Mouse (Mus musculus): ENCODE results near the gene Mrpl14. TPM values are rescaled to one million over a fixed set of nuclear protein-coding genes. Genes with fewer than 3 reads are reported as not detected.

Gene Mrpl14
- total RNA-seq (2021): 100 to 1,000 TPM in 1 of 2 experiments, 10 to 100 TPM in 1; 95.6 to 103 TPM
- long read RNA-seq, experiment 1, transcript Mrpl14-201 (3 exons, 645 nt): major isoform, 87 of 92 reads
- long read RNA-seq, experiment 1, partial matches to known transcripts: 0 of 92 reads
- long read RNA-seq, experiment 1, other reads (novel, unspliced or antisense): 5 of 92 reads
- long read RNA-seq, experiment 2, transcript Mrpl14-201 (3 exons, 645 nt): major isoform, 44 of 50 reads
- long read RNA-seq, experiment 2, partial matches to known transcripts: 5 of 50 reads
- long read RNA-seq, experiment 2, other reads (novel, unspliced or antisense): 1 of 50 reads

DNA sequence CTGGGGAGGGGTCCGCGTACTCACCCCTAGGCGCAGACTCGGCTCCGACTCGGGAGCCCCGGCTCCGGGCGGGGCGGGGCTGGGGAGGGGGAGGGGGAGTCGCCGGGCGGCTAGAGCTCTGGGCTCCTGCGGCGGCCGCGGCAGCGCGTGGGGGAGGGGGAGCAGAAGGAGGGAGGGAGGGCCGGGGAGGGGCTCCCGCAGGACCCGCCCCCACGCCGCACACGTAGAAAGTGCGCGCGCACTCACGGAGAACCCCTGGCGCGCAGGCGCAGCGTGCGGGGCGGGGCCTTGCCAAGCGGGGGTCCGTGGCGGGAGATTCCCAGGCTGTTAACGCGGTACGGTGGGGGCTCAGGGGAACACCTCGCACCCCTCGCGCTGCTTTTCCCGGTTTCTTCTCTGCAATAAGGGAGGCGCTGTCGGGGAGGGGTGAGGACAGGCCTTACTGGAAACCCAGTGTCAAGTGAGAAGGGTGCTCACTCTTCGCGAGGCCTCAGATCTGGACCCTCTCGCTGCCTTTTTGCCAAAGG, at the start of gene Mrpl14:
Gene Mrpl14, plus strand, starts transcription at position 230 of the 527 bp plus-strand sequence.
- DNase-seq (ENCODE audit: low spot score in 2 of 2): peak; percentile 86 to 89

DNA sequence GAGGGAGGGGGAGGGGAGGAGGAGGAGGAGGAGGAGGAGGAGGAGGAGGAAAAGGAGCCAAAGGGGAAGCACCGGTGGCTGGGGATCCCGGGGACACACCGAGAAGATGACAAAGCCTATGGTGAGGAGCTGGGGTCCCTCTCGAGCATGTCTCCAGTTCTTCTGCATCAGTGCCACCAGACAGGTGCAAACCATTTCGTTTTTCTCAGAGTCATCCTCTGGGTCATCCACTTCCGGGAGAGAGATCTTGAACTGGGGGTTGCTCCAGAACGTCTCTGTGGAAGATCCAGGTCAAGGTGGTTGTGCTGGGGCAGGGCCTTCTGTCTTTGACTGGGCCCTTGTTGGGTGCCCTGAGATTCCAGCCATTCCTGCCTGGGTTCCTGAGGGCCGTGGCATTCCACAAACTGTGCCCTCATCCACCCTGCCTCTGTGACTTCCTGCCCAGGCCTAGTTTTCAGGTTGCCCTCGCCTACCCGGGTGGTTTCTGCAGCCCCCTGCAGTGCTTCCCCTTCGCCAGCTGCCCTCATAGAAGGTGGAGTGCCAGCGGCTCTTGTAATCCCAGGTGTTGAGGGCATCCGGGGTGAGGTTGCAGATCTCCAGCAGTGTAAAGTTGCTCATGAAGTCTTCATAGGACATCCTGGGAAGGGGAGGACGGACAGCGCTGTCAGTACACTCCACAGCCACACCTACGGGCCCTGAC, 47.4 kb upstream of the Mrpl14 start:
- DNase-seq (ENCODE audit: low spot score in 2 of 2): no peak

DNA sequence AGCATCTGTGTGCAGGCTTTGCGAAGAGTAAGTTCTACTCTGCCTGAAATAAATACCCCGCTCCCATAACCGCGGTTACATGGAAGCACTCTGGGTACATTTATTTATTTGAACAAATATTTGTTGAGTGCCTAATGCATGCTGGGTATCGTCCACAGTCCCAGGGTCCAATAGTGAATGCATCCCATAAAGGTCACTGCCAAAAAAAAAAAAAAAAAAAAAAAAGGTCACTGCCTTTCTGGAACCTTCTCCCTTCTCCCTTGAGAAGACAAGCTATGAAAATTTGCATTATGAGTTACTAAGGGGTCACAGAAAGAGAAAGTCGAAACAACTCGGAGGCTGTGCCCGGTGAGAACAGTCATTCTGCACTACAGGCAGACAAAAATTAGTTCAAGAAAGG, 44.1 kb upstream of the Mrpl14 start:
- DNase-seq (ENCODE audit: low spot score in 2 of 2): no peak

GRCm38 (mm10) chr17:45642701-45643100, 43.4 kb upstream of the Mrpl14 start:
- DNase-seq (ENCODE audit: low spot score in 2 of 2): peak; percentile 50 to 62

- DNase-seq (ENCODE audit: low spot score in 2 of 2): no peak
Observed at GRCm38 (mm10) chr17:45644185-45644584, 41.9 kb upstream of the Mrpl14 start.

DNA sequence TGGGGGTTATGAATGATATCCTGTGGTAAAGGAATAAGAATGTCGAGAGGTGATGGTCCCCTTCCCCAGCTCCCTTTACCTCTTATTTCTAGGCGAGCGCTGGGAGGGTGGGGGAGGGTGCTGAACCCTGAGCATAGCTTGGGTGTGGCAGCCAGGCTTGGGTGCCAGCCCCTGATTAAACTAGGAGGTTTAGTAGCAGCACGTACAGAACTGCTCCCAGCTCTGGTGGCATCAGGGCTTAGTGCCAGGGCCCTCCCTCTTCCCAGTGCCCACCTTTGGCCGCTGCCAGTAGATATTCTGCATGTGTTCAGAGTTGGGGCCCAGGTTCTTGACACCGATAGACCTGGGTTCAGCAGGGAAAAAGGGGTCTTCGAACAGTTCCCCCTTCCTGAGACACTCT, 32.9 kb upstream of the Mrpl14 start:
- DNase-seq (ENCODE audit: low spot score in 2 of 2): no peak

GRCm38 (mm10) chr17:45655820-45656219, 30.3 kb upstream of the Mrpl14 start:
- DNase-seq (ENCODE audit: low spot score in 2 of 2): no peak

DNA sequence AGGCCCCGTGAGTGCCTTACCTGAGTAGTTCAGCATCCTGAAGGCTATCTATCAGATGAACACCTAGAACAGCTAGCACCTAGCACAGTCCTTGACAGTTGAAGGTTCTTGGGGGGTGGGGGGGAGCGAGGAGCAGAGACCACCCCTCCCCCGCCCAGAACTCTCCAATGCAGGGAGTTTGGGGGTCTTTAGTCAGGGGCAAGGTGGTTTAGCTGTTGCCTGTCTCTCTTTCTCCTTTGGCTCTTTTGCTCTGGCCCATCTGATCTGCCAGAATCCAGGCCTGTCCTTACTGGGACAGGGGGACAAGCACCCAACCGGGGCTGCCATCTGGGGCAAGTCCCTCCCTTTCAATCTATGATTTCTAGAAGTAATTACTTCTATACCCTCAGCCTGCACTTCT, 26.9 kb upstream of the Mrpl14 start, which contains the start of gene Capn11:
Gene Capn11, minus strand, starts transcription at position 101 of the 400 bp plus-strand sequence.
- no peak for DNase-seq (ENCODE audit: low spot score in 2 of 2)

DNA sequence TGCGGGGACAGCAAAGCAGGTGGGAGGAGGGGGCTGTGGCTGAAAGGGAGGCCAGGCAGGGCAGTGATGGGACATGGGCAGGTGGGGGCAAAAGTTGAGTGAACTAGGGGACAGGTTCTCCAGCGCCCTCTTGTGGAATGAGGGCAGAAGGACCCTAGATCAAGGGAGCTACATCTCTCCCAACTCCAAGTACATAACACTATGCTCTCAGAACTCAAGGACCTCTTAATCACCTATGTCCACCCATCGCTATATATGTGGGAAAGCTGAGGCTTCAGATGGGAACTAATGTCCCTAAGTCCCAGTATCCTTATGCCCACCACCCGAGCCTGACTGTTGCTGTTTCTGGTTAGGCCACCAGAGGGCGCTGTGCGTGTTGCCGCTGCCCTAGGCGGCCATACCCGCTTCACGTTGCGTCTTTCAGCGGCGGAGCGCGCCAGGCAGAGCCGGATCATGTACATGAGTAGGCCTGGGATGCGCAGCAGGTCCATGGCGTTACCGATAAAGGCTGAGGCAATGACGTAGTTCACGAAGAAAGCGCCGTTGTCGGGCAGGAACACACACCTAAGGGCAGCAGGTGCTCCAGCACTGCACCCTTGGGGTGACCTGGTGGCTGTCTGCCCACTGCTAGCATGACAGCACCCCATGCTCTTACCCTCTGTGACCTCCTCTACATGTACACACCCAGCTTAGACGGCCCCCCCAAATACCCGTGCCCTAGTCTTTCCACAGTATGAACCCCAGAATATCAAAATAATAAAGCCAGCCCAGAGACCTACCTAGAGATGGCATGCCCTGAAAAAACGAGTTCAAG, 22.8 kb upstream of the Mrpl14 start:
- DNase-seq (ENCODE audit: low spot score in 2 of 2): peak; percentile 53 to 63

DNA sequence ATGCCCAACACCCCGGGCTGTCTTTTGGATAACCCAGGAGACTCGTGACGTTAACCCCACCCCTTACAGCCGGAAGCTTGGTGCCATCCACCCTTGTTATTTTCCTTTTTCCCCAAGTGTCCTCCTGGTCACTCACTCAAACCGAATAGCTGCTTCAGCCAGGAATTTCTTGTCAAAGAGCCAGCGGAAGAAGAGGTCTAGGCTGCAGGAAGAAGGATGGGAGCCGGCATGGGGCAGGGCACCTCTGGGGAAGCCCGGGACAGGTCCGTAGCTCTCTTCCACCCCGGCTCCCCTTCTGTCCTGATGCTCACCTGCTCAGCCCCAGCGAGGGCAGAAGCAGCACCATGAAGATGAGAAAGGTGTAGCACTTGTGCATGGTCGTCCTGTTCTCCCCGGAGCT, 21.5 kb upstream of the Mrpl14 start:
- no peak for DNase-seq (ENCODE audit: low spot score in 2 of 2)

DNA sequence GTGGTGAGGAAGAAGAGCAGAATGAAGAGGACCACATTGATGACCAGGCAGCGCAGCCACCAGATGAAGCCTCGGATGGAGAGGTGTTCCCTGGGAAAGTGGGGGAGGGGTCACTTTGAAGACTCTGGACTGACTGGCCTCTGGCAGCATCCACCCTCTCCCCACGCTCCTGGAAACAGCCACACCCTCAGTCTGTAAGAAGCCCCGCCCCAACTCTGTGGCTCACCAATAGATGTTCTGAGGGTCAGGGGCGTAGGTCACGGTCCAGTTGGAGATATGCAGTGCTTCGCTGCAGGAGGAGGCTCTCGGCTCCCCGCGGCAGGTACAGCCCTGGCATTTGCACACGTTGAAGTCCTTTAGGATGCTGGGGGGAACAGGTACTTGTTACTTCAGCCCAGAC, 20.0 kb upstream of the Mrpl14 start:
- no peak for DNase-seq (ENCODE audit: low spot score in 2 of 2)

DNA sequence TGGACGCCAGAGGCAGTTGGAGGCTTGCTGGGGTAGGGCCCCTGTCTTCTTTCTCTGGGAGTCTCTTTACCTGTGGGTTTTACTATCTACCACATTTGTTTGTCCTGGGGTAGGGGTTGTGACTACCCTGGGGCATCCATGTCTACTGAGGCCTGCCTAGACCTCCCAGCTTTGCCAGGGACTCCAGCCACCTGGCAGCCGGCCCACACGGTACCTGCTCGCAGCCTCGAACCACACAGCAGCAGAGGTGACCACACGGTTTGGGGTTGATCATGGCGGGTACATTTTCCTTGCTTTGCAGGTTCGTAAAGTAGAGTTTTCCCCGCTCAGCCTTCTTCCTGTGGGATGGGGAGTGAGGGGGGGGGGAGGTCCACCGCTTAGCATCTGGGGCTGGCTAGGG, 18.6 kb upstream of the Mrpl14 start:
- DNase-seq (ENCODE audit: low spot score in 2 of 2): no peak

DNA sequence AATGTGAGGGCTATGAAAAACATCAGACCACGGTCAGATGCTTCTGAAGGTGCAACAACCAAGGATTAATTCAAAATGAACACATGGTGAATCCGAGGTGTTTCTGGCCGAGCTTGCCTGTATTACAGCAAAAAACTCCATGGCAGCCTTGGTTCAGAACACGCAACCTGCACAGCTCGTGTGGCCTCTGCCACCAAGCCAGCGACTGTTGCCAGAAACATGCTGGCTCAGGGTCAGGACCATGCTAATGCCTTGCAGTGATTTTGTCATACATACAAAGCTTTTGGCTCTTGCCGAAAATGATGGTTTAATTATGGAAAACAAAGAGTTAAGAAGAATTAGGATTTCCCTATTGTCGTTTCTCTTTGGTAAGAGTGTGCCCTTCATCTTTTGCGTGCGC, 18.1 kb upstream of the Mrpl14 start:
- no peak for DNase-seq (ENCODE audit: low spot score in 2 of 2)

- no peak for DNase-seq (ENCODE audit: low spot score in 2 of 2)
Observed at GRCm38 (mm10) chr17:45671821-45672220, 14.3 kb upstream of the Mrpl14 start.

- DNase-seq (ENCODE audit: low spot score in 2 of 2): no peak
Observed at GRCm38 (mm10) chr17:45672598-45672997, 13.5 kb upstream of the Mrpl14 start.

DNA sequence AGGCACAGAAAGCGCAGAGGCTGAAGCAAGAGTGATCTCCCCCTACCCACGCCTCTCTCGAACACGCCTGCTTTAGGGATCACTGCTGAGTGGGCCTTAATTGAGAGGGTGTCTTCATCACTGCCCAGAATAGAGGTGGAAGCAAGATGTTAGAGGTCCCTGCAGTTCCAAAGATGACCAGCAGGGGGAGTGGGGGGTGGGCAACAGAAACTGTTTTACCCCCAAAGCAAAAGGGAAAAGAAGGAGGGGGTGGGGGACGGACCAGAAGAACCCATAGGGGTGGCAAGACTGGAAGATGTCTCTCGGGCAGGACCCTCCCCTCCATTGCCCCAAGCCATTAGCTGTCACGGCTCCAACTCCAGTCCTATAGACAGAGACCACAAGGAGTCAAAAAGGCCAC, 8.0 kb upstream of the Mrpl14 start:
- peak; percentile 32 to 49 for DNase-seq (ENCODE audit: low spot score in 2 of 2)

GRCm38 (mm10) chr17:45680391-45680980, 5.6 kb upstream of the Mrpl14 start:
- DNase-seq (ENCODE audit: low spot score in 2 of 2): no peak

- DNase-seq (ENCODE audit: low spot score in 2 of 2): no peak
Observed at GRCm38 (mm10) chr17:45681588-45681987, 4.5 kb upstream of the Mrpl14 start.

DNA sequence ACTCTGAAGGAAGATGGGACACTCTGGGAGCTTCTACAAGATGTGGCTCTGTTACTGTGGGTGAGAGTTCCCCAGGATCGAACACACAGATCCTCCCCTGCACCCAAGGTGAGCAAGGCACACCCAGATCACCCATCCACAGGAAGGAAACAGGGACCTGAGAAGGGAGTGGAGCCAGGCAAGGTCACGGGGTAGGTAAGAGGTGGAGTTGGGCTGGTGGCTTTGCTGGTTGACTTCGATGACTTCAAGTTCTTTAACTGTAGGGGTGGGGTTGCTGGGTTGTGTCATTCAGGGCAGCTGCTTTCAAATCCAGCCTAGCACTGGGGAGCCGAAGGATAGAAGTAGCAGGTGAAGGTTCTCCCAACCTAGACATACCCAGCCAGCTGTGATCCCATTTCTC, 3.3 kb upstream of the Mrpl14 start:
- DNase-seq (ENCODE audit: low spot score in 2 of 2): no peak

- DNase-seq (ENCODE audit: low spot score in 2 of 2): no peak
Observed at GRCm38 (mm10) chr17:45684667-45685131, 1.4 kb upstream of the Mrpl14 start.
